Mouse (Mus musculus) layer of hippocampus, postnatal 14 days (tissue): ENCODE measurements around the gene Cpne5. TPM values are rescaled to one million over a fixed set of nuclear protein-coding genes. Genes with fewer than 3 reads are reported as not detected.
A peak's percentile ranks its signal among the peaks of the same experiment; 100 is the strongest.

Experiments
- DNase-seq, 2 experiments: peaks; one replicate each; pipeline ENCODE4 v3.0.0; 2021 to 2022; ENCODE audit warnings: low spot score in 2 of 2, mixed read lengths in 1 of 2
- total RNA-seq, 2 experiments: library from RNA; stranded (reverse); gene quantifications; 2 replicates each; pipeline ENCODE4 v1.2.3; 2021

Cpne5 gene
- total RNA-seq, 2 experiments from 2014 or later, result 42.5 to 48.4 TPM

GRCm38 (mm10) chr17:29213381-29214192 is 24.4 kb downstream of the Cpne5 start:
- DNase-seq, result no peak

GRCm38 (mm10) chr17:29211836-29212235 is 26.1 kb downstream of the Cpne5 start:
- no peak for DNase-seq

GRCm38 (mm10) chr17:29210037-29210436 is 27.9 kb downstream of the Cpne5 start:
- DNase-seq, result no peak

- DNase-seq, result no peak
Measured at GRCm38 (mm10) chr17:29206052-29206451, 31.9 kb downstream of the Cpne5 start.

- no peak for DNase-seq
Measured at GRCm38 (mm10) chr17:29202604-29203003, 35.4 kb downstream of the Cpne5 start.

- DNase-seq, result no peak
Measured at GRCm38 (mm10) chr17:29199821-29200220, 38.1 kb downstream of the Cpne5 start.

- peak in 1 of 2 experiments; percentile 26 for DNase-seq
Measured at GRCm38 (mm10) chr17:29199151-29199800, 38.7 kb downstream of the Cpne5 start.

GRCm38 (mm10) chr17:29195579-29195978 is 42.4 kb downstream of the Cpne5 start:
- DNase-seq, result no peak

- no peak for DNase-seq
Measured at GRCm38 (mm10) chr17:29188989-29189388, 49.0 kb downstream of the Cpne5 start.

GRCm38 (mm10) chr17:29186989-29187859 is 50.7 kb downstream of the Cpne5 start:
- no peak for DNase-seq

- DNase-seq, result no peak
Measured at GRCm38 (mm10) chr17:29185376-29186046, 52.5 kb downstream of the Cpne5 start.

- DNase-seq, result no peak
Measured at GRCm38 (mm10) chr17:29183162-29183561, 54.8 kb downstream of the Cpne5 start.

GRCm38 (mm10) chr17:29181751-29182150 is 56.2 kb downstream of the Cpne5 start:
- DNase-seq, result no peak

GRCm38 (mm10) chr17:29180406-29181127 is 57.4 kb downstream of the Cpne5 start:
- no peak for DNase-seq

- DNase-seq, result no peak
Measured at GRCm38 (mm10) chr17:29179917-29180316, 58.0 kb downstream of the Cpne5 start.

- no peak for DNase-seq
Measured at GRCm38 (mm10) chr17:29178503-29179059, 59.4 kb downstream of the Cpne5 start.

GRCm38 (mm10) chr17:29176391-29177267 is 61.3 kb downstream of the Cpne5 start:
- peak; percentile 78 for DNase-seq

GRCm38 (mm10) chr17:29175693-29176092 is 62.3 kb downstream of the Cpne5 start:
- DNase-seq, result no peak

GRCm38 (mm10) chr17:29173165-29173564 is 64.8 kb downstream of the Cpne5 start:
- DNase-seq, result no peak
